Mouse (Mus musculus) small intestine, adult 2 months (tissue): ENCODE results near the gene Ankrd22.

Experiments used
- CTCF ChIP-seq: fragments of 200-500 bp; IDR thresholded peaks from 2 replicates; pipeline ENCODE4 v1.5.1; 2012; ENCODE audit warnings: low read depth, mild to moderate bottlenecking, control low read depth, inconsistent platforms, low read length, moderate library complexity, mixed read lengths; ENCODE audit not compliant: insufficient replicate concordance, insufficient read length; ENCODE audit errors: extremely low read depth
- POLR2A ChIP-seq: fragments of 200-500 bp; IDR thresholded peaks from 2 replicates; pipeline ENCODE4 v1.6.1; 2012; ENCODE audit warnings: low read depth, mild to moderate bottlenecking, control low read depth, inconsistent platforms, low read length, moderate library complexity

- TF ChIP-seq CTCF (no peak), POLR2A (no peak)
Observed at GRCm38 (mm10) chr19:34198066-34198465, 32.2 kb upstream of the Ankrd22 start.
